Mouse (Mus musculus) lung, postnatal 36 days (tissue): Measurements from ENCODE around the gene Kif21b.
A peak's percentile ranks its signal among the peaks of the same experiment; 100 is the strongest.

Experiments used
- DNase-seq: peaks from one replicate; pipeline ENCODE4 v3.0.0; 2022; ENCODE audit warnings: mixed read lengths

The Kif21b gene

GRCm38 (mm10) chr1:136130951-136131558, at the start of gene Kif21b:
Gene Kif21b, plus strand, starts transcription at chr1:136131389.
- peak; percentile 93 for DNase-seq

GRCm38 (mm10) chr1:136085988-136086685, 45.1 kb upstream of the Kif21b start:
- peak; percentile 1 for DNase-seq

GRCm38 (mm10) chr1:136089368-136090165, 41.6 kb upstream of the Kif21b start:
- DNase-seq: no peak

- no peak for DNase-seq
Measured at GRCm38 (mm10) chr1:136093726-136094125, 37.5 kb upstream of the Kif21b start.

GRCm38 (mm10) chr1:136094807-136095206, 36.4 kb upstream of the Kif21b start:
- no peak for DNase-seq

- DNase-seq: no peak
Measured at GRCm38 (mm10) chr1:136102094-136102493, 29.1 kb upstream of the Kif21b start.

- no peak for DNase-seq
Measured at GRCm38 (mm10) chr1:136102551-136102950, 28.6 kb upstream of the Kif21b start.

- DNase-seq: no peak
Measured at GRCm38 (mm10) chr1:136102981-136103380, 28.2 kb upstream of the Kif21b start.

- no peak for DNase-seq
Measured at GRCm38 (mm10) chr1:136103696-136104095, 27.5 kb upstream of the Kif21b start.

GRCm38 (mm10) chr1:136104741-136105140, 26.4 kb upstream of the Kif21b start:
- no peak for DNase-seq

- DNase-seq: no peak
Measured at GRCm38 (mm10) chr1:136109464-136109863, 21.7 kb upstream of the Kif21b start.

- DNase-seq: peak; percentile 85
Measured at GRCm38 (mm10) chr1:136116183-136116582, 15.0 kb upstream of the Kif21b start.

- peak; percentile 42 for DNase-seq
Measured at GRCm38 (mm10) chr1:136117069-136117468, 14.1 kb upstream of the Kif21b start.

- DNase-seq: peak; percentile 62
Measured at GRCm38 (mm10) chr1:136118875-136119274, 12.3 kb upstream of the Kif21b start.

GRCm38 (mm10) chr1:136119571-136120262, 11.5 kb upstream of the Kif21b start:
- DNase-seq: no peak

- DNase-seq: no peak
Measured at GRCm38 (mm10) chr1:136120263-136120603, 11.0 kb upstream of the Kif21b start.

GRCm38 (mm10) chr1:136120785-136121184, 10.4 kb upstream of the Kif21b start:
- no peak for DNase-seq

GRCm38 (mm10) chr1:136122030-136122429, 9.2 kb upstream of the Kif21b start:
- no peak for DNase-seq

GRCm38 (mm10) chr1:136126159-136126765, 4.9 kb upstream of the Kif21b start:
- DNase-seq: no peak

GRCm38 (mm10) chr1:136126895-136127294, 4.3 kb upstream of the Kif21b start:
- peak; percentile 78 for DNase-seq

- DNase-seq: no peak
Measured at GRCm38 (mm10) chr1:136127856-136128255, 3.3 kb upstream of the Kif21b start.

GRCm38 (mm10) chr1:136128416-136128815, 2.8 kb upstream of the Kif21b start:
- no peak for DNase-seq
